Mouse (Mus musculus): ENCODE measurements at regions not wholly inside any gene's neighbourhood (a gene's known extent, or its start where the extent isn't known, plus 50 kb on each side); places are given as distances from the start of the nearest gene placed in this dataset.
A peak's percentile ranks its signal among the peaks of the same experiment; 100 is the strongest.

- no peak for DNase-seq (ENCODE audit: low spot score in 2 of 2)
Measured at GRCm38 (mm10) chr5:82472146-82472545, 882.8 kb downstream of the Tecrl start.

GRCm38 (mm10) chr5:82464272-82464671 lies 890.7 kb downstream of the Tecrl start:
- peak in 1 of 2 experiments; percentile 8 for DNase-seq (ENCODE audit: low spot score in 2 of 2)
- intact Hi-C loops (cut with DNase I): no loop called here

More at GRCm38 (mm10) chr5:82472146-82472545, 882.8 kb downstream of the Tecrl start:
- intact Hi-C loops (cut with DNase I): no loop called here

- intact Hi-C loops (cut with DNase I): no loop called here
- DNase-seq (ENCODE audit: low spot score in 2 of 2): peak; percentile 20 to 22
Measured at GRCm38 (mm10) chr5:82441288-82441687, 913.7 kb downstream of the Tecrl start.

- intact Hi-C loops (cut with DNase I): no loop called here
- DNase-seq (ENCODE audit: low spot score in 2 of 2): no peak
Measured at GRCm38 (mm10) chr5:82440126-82440525, 914.9 kb downstream of the Tecrl start.

DNA sequence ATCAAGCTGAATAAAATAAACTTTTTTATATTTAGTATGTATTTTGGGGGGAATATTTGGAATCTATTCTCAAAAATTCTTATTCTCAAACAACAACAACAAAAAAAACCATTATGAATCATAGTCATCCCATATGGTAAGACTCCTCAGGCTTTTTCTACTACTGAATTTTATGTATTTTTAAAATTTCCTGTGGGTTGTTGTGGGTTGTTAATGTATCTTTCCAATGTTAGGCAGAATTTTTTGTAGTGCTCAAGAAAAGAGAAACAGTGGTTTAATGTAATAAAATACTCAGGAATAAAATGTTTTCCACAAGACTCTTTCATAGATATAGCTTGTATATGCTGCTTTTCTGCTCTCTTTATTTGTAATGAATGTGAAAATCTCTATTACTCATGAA lies 934.6 kb downstream of the Tecrl start:
- DNase-seq (ENCODE audit: low spot score in 2 of 2): no peak
- intact Hi-C loops (cut with DNase I): no loop called here

DNA sequence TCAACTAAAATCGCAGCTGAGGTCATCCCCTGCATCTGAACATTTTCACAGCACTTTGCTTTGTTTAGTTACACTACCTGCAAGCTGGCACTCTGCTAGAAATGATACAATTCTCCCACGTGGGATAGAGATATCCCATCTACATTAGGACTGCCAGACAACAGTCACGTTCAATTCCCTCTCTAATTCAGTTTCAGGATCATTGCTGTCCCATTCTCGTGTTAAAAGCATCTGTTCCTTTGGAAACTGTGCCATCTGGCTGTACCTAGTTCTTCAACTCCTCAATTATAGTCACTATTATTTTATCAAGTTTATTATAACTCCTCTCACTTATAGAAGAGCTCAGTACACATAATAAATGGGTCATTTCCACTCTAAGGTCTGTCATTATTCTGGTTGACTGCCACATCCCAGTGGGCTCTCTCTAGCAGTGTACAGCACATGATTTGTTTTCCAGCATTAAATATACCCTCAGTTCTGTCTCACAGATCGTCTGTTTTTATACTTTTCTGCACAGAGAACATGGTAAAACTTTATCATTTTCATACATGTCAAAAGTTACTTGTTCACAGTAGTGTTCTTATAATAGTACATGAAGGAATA lies 958.3 kb downstream of the Tecrl start:
- peak in 1 of 2 experiments; percentile 4 for DNase-seq (ENCODE audit: low spot score in 2 of 2)
- intact Hi-C loops (cut with DNase I): no loop called here

DNA sequence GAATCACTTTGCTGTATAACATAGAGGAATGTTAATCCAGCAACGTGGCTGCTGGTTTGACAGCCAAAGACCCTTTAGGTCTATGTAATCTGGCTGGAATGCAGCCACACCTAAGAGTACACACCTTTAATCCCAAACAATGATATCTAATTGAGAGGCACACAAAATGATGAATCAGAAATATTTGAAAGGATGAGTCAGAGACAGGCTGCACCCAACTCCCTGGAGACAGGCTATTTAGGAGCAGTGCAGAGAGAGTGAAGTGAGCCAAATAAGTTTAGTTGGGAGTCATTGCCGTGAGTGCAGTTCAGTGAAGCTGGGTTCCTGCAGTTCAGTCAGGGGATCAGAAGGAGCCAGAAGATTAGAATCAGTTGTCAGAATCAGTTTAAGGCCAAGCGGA lies 993.4 kb downstream of the Tecrl start:
- DNase-seq (ENCODE audit: low spot score in 2 of 2): no peak
- intact Hi-C loops (cut with DNase I): no loop called here

DNA sequence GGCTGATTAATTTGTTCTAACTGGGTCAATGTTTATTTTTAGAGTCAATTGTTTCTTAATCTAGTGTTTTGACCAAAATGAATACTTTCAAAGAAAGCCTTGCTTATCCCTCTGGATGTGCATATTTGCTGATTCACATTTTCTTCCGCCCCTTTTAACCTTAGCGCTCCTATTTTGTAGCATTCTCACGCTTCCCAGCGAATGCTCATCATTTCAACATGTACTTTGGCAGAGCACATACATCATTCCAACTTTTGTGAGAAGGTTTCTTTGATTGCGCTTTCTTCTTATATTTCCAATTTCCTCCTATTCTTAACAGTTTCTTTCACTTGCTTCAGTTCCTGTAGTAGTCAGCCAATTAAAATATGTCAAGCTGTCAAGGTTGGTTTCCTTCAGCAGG lies 998.7 kb downstream of the Tecrl start:
- DNase-seq (ENCODE audit: low spot score in 2 of 2): no peak
- intact Hi-C loops (cut with DNase I): no loop called here

- intact Hi-C loops (cut with DNase I): no loop called here
Measured at GRCm38 (mm10) chr5:82351089-82351488, 1003.9 kb downstream of the Tecrl start.

DNA sequence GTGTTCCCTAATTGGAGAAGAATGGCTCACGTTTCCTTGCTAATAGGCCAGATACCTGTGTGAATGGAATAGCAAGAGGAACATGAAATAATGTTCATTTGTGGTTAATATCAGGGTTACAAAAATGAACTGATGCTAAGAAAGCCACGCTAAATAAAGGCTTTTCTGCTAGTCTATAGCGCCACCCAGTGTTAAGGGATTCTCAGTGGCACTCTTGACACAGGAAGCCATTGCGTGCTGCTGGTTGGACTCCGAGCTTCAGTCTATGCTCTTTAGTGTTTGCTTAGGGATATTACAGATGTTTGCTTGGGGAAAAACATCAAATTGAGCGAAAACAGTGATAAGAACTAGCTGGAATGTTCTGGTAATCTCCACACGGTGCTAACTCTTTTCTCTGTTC lies 1008.3 kb downstream of the Tecrl start:
- intact Hi-C loops (cut with DNase I): loop anchor here (10.0 kb wide), 1 partner anchor 1322 kb away; the partner anchor contains the start of gene Adgrl3
- DNase-seq (ENCODE audit: low spot score in 2 of 2): peak; percentile 77 to 86

More at GRCm38 (mm10) chr5:82351089-82351488, 1003.9 kb downstream of the Tecrl start:
- no peak for DNase-seq (ENCODE audit: low spot score in 2 of 2)

DNA sequence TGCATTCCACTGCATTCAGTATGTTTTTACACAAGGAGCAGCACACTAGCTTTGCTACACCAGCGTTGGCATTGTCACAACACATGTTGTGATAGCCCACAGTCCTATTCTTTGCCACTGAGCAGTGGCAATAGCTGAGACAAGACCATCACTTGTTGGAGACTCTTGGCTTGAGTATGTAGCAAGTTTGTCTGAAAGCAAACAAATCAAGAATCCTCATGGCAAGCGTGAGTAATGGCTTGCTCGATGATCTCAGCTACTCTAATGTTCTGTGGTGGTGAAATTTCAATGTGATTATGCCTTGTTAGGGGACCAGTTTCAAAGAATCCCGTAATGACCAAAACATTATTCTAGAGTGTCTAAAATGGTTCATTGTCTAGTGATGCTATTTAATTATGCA lies 1030.6 kb downstream of the Tecrl start:
- DNase-seq (ENCODE audit: low spot score in 2 of 2): no peak
- intact Hi-C loops (cut with DNase I): no loop called here

DNA sequence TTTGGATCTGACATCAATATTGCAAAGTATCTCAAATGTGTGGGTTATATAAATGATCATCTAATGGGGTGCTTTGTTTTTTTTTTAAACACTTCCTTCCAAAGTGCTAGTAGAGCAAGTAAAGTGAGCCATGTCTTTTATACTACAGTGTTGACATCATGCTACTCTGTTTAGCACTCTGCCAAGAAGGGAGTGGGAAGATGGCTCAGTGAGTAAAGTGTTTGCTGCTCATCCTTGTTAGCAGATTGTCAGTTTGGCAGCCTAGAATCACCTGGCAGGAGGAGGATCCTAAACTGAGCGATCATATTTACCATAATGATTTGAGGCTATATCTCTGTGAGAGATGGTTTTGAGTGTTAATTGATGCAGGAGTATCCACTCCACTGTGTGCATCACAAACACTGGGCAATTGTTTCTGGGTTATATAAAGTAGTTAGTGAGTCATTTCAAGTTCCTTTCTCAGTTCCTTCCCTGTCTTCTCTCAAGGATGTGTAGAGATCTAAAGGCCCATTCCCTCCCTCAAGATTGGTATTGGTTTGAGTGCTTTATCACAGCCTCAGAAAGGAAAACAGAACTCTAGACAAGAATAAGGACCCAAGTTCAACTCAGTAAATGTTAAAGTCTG lies 1035.2 kb downstream of the Tecrl start:
- no peak for DNase-seq (ENCODE audit: low spot score in 2 of 2)
- intact Hi-C loops (cut with DNase I): no loop called here

GRCm38 (mm10) chr5:82312054-82312453 lies 1042.9 kb downstream of the Tecrl start:
- DNase-seq (ENCODE audit: low spot score in 2 of 2): no peak
- intact Hi-C loops (cut with DNase I): no loop called here

- peak; percentile 9 to 13 for DNase-seq (ENCODE audit: low spot score in 2 of 2)
- intact Hi-C loops (cut with DNase I): no loop called here
Measured at GRCm38 (mm10) chr5:82288069-82288845, 1066.7 kb downstream of the Tecrl start.

GRCm38 (mm10) chr5:82253356-82254104 lies 1101.5 kb downstream of the Tecrl start:
- DNase-seq (ENCODE audit: low spot score in 2 of 2): no peak
- intact Hi-C loops (cut with DNase I): no loop called here

DNA sequence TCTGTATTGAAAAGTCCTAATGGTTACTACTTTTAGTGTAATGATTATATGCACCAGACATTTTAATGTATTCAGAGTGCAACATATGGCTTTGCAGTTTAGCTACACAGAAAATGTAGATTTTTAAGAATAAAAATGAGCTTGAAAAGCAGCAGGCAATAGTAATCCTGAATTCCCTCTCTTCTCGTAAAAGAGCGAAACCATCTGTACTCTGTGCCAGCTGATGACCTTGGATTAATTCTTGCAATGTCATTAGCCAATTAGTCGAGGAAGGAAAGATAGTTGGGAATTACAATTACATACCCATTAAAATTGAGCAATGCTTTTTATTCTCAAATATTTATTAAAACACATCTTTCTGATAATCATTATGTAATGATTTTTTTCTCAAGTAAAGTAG lies 1128.7 kb downstream of the Tecrl start:
- no peak for DNase-seq (ENCODE audit: low spot score in 2 of 2)
- intact Hi-C loops (cut with DNase I): no loop called here

- intact Hi-C loops (cut with DNase I): no loop called here
- no peak for DNase-seq (ENCODE audit: low spot score in 2 of 2)
Measured at GRCm38 (mm10) chr5:82223622-82224021, 1131.4 kb downstream of the Tecrl start.

- intact Hi-C loops (cut with DNase I): no loop called here
- no peak for DNase-seq (ENCODE audit: low spot score in 2 of 2)
Measured at GRCm38 (mm10) chr5:82203606-82204005, 1151.4 kb downstream of the Tecrl start.

Measured in left cerebral cortex, postnatal 14 days (tissue).